Mouse (Mus musculus) megakaryocyte, adult 5-6 weeks (primary cell): ENCODE data around the gene Rdm1. TPM values are rescaled to one million over a fixed set of nuclear protein-coding genes. Genes with fewer than 3 reads are reported as not detected.
"Not testable (repeated sequence)": the region's sequence is repeated elsewhere in the genome, so short reads cannot be mapped to it uniquely, and the experiment has no call there.

Experiments
- ATAC-seq: 2 replicates; pipeline ENCODE4 v1.8.0; 2016; ENCODE audit warnings: mild to moderate bottlenecking, inconsistent platforms; ENCODE audit not compliant: poor library complexity, severe bottlenecking
- total RNA-seq, 2 experiments: library from RNA; stranded (forward) in 1 of 2; stranded (reverse) in 1 of 2; fragments of 153-499, 151-499 nt in 1 of 2; fragments of 221-1000, 200-1000 nt in 1 of 2; gene quantifications; 2 replicates each; pipeline versions ENCODE4 v1.2.3 to v1.2.4; 2015 to 2017

Rdm1 gene
- total RNA-seq, 2 experiments from 2014 or later: 22.6 to 23.1 TPM

- no peak for ATAC-seq
Measured at GRCm38 (mm10) chr11:101616104-101616503, 10.9 kb upstream of the Rdm1 start.

- no peak for ATAC-seq
Measured at GRCm38 (mm10) chr11:101616948-101617767, 9.8 kb upstream of the Rdm1 start.

- peak; percentile 27; the same call in 1 of the 2 replicates for ATAC-seq
Measured at GRCm38 (mm10) chr11:101617849-101618248, 9.1 kb upstream of the Rdm1 start.

- ATAC-seq: no peak
Measured at GRCm38 (mm10) chr11:101618596-101618995, 8.4 kb upstream of the Rdm1 start.

- not testable (repeated sequence) for ATAC-seq
Measured at GRCm38 (mm10) chr11:101620022-101620655, 6.9 kb upstream of the Rdm1 start.

GRCm38 (mm10) chr11:101626649-101626994 lies 373 bp upstream of the Rdm1 start:
- ATAC-seq: peak; percentile 13

GRCm38 (mm10) chr11:101627857-101628559 lies 1.0 kb downstream of the Rdm1 start:
- peak; percentile 73 for ATAC-seq

- not testable (repeated sequence) for ATAC-seq
Measured at GRCm38 (mm10) chr11:101628733-101629417, 1.9 kb downstream of the Rdm1 start.

GRCm38 (mm10) chr11:101635660-101636059 lies 8.7 kb downstream of the Rdm1 start:
- no peak for ATAC-seq

- no peak for ATAC-seq
Measured at GRCm38 (mm10) chr11:101639761-101640160, 12.8 kb downstream of the Rdm1 start.

GRCm38 (mm10) chr11:101640857-101641709 lies 14.1 kb downstream of the Rdm1 start:
- ATAC-seq: peak; percentile 53

GRCm38 (mm10) chr11:101641710-101642642 lies 15.0 kb downstream of the Rdm1 start:
- peak; percentile 63 for ATAC-seq

GRCm38 (mm10) chr11:101642931-101643330 lies 15.9 kb downstream of the Rdm1 start:
- ATAC-seq: no peak

GRCm38 (mm10) chr11:101644591-101644990 lies 17.6 kb downstream of the Rdm1 start:
- ATAC-seq: no peak

GRCm38 (mm10) chr11:101645043-101645410 lies 18.0 kb downstream of the Rdm1 start:
- ATAC-seq: not testable (repeated sequence)

GRCm38 (mm10) chr11:101645411-101646282 lies 18.7 kb downstream of the Rdm1 start:
- peak; percentile 65 for ATAC-seq

- ATAC-seq: not testable (repeated sequence)
Measured at GRCm38 (mm10) chr11:101646283-101646794, 19.3 kb downstream of the Rdm1 start.

GRCm38 (mm10) chr11:101647093-101647492 lies 20.1 kb downstream of the Rdm1 start:
- not testable (repeated sequence) for ATAC-seq
